Mouse (Mus musculus): ENCODE data around the gene 4930470P17Rik. TPM values are rescaled to one million over a fixed set of nuclear protein-coding genes. Genes with fewer than 3 reads are reported as not detected.
"Not testable (repeated sequence)": the region's sequence is repeated elsewhere in the genome, so short reads cannot be mapped to it uniquely, and the experiment has no call there.

4930470P17Rik gene
- polyA plus RNA-seq, 1 experiment from 2014 or later, result not detected

- ATAC-seq (ENCODE audit: extremely low read depth, insufficient number of reproducible peaks, low FRiP score, low TSS enrichment); H3K4me1 ChIP-seq; H3K9ac ChIP-seq; H3K36me3 ChIP-seq; H3K4me2 ChIP-seq; H3K4me3 ChIP-seq; H3K27ac ChIP-seq (replicated peaks); H3K27me3 ChIP-seq (replicated peaks); H3K9me3 ChIP-seq: not testable (repeated sequence)
- WGBS, result 82% methylated on average over 1 of the region's 1 CpGs
Measured at GRCm38 (mm10) chr2:170624201-170624880, 22.5 kb upstream of the 4930470P17Rik start.

- Histone ChIP-seq H3K4me2 (no peak overlapping the region), H3K36me3 (no peaks in the 10 kb centered on the region), H3K4me1 (no peaks in the 10 kb centered on the region), H3K27ac (replicated peaks) (no peak overlapping the region), H3K4me3 (no peak overlapping the region), H3K9me3 (no peaks in the 10 kb centered on the region), H3K9ac (no peak overlapping the region), H3K27me3 (replicated peaks) (no peaks in the 10 kb centered on the region)
- WGBS, result 75% methylated on average over 13 of the region's 13 CpGs
- no peak; the same call in 1 of the 2 replicates for ATAC-seq (ENCODE audit: extremely low read depth, insufficient number of reproducible peaks, low FRiP score, low TSS enrichment)
Measured at GRCm38 (mm10) chr2:170622985-170623384, 21.2 kb upstream of the 4930470P17Rik start.

- no peaks in the 10 kb centered on the region for H3K9me3 ChIP-seq
- WGBS, result 79% methylated on average over 12 of the region's 12 CpGs
- no peak overlapping the region for H3K4me3 ChIP-seq
- no peak overlapping the region for H3K4me2 ChIP-seq
- H3K9ac ChIP-seq, result no peak overlapping the region
- H3K4me1 ChIP-seq, result no peaks in the 10 kb centered on the region
- H3K36me3 ChIP-seq, result no peaks in the 10 kb centered on the region
- no peak for ATAC-seq (ENCODE audit: extremely low read depth, insufficient number of reproducible peaks, low FRiP score, low TSS enrichment)
- H3K27ac ChIP-seq (replicated peaks), result no peak overlapping the region
- no peaks in the 10 kb centered on the region for H3K27me3 ChIP-seq (replicated peaks)
Measured at GRCm38 (mm10) chr2:170618862-170619492, 17.2 kb upstream of the 4930470P17Rik start.

- H3K9ac ChIP-seq; H3K4me1 ChIP-seq; H3K36me3 ChIP-seq; H3K4me3 ChIP-seq; H3K4me2 ChIP-seq; H3K27me3 ChIP-seq (replicated peaks); H3K27ac ChIP-seq (replicated peaks); ATAC-seq (ENCODE audit: extremely low read depth, insufficient number of reproducible peaks, low FRiP score, low TSS enrichment); H3K9me3 ChIP-seq: not testable (repeated sequence)
- WGBS, result 72% methylated on average over 5 of the region's 5 CpGs
Measured at GRCm38 (mm10) chr2:170611794-170612193, 10.0 kb upstream of the 4930470P17Rik start.

GRCm38 (mm10) chr2:170601171-170601570, 646 bp downstream of the 4930470P17Rik start:
- no peak overlapping the region for H3K9ac ChIP-seq
- no peak overlapping the region for H3K4me3 ChIP-seq
- no peaks in the 10 kb centered on the region for H3K4me1 ChIP-seq
- H3K9me3 ChIP-seq, result no peaks in the 10 kb centered on the region
- H3K4me2 ChIP-seq, result no peak overlapping the region
- ATAC-seq (ENCODE audit: extremely low read depth, insufficient number of reproducible peaks, low FRiP score, low TSS enrichment), result no peak
- H3K27me3 ChIP-seq (replicated peaks), result no peaks in the 10 kb centered on the region
- no peaks in the 10 kb centered on the region for H3K36me3 ChIP-seq
- no peak overlapping the region for H3K27ac ChIP-seq (replicated peaks)
- 75% methylated on average over 5 of the region's 5 CpGs for WGBS

- WGBS, result 13% methylated on average over 2 of the region's 2 CpGs
- no peak overlapping the region for H3K4me3 ChIP-seq
- no peak overlapping the region for H3K9ac ChIP-seq
- H3K27ac ChIP-seq (replicated peaks), result no peak overlapping the region
- H3K4me2 ChIP-seq, result no peak overlapping the region
- no peaks in the 10 kb centered on the region for H3K4me1 ChIP-seq
- H3K27me3 ChIP-seq (replicated peaks), result no peaks in the 10 kb centered on the region
- peaks cover 7% of the 10 kb centered on the region; the same call in 1 of the 2 replicates for H3K9me3 ChIP-seq
- no peaks in the 10 kb centered on the region for H3K36me3 ChIP-seq
- ATAC-seq (ENCODE audit: extremely low read depth, insufficient number of reproducible peaks, low FRiP score, low TSS enrichment), result no peak
Measured at GRCm38 (mm10) chr2:170597586-170597985, 4.2 kb downstream of the 4930470P17Rik start.

GRCm38 (mm10) chr2:170596726-170597125, 5.1 kb downstream of the 4930470P17Rik start:
- no peak for ATAC-seq (ENCODE audit: extremely low read depth, insufficient number of reproducible peaks, low FRiP score, low TSS enrichment)
- no peak overlapping the region for H3K9ac ChIP-seq
- WGBS, result 0% methylated on average over 1 of the region's 1 CpGs

GRCm38 (mm10) chr2:170592161-170592560, 9.7 kb downstream of the 4930470P17Rik start:
- Histone ChIP-seq H3K27me3 (replicated peaks) (no peaks in the 10 kb centered on the region), H3K4me1 (peaks cover 8% of the 10 kb centered on the region; the same call in 1 of the 2 replicates), H3K27ac (replicated peaks) (no peak overlapping the region), H3K36me3 (no peaks in the 10 kb centered on the region), H3K4me3 (no peak overlapping the region), H3K9ac (no peak overlapping the region), H3K4me2 (no peak overlapping the region), H3K9me3 (peaks cover 7% of the 10 kb centered on the region; the same call in 1 of the 2 replicates)
- ATAC-seq (ENCODE audit: extremely low read depth, insufficient number of reproducible peaks, low FRiP score, low TSS enrichment), result no peak
- WGBS, result 81% methylated on average over 6 of the region's 6 CpGs

More at GRCm38 (mm10) chr2:170596726-170597125, 5.1 kb downstream of the 4930470P17Rik start:
- Histone ChIP-seq H3K4me1 (no peaks in the 10 kb centered on the region), H3K4me3 (no peak overlapping the region), H3K9me3 (peaks cover 7% of the 10 kb centered on the region; the same call in 1 of the 2 replicates), H3K27ac (replicated peaks) (no peak overlapping the region), H3K27me3 (replicated peaks) (no peaks in the 10 kb centered on the region), H3K4me2 (no peak overlapping the region), H3K36me3 (no peaks in the 10 kb centered on the region)

GRCm38 (mm10) chr2:170588369-170588900, 13.4 kb downstream of the 4930470P17Rik start:
- Histone ChIP-seq H3K4me3 (no peak overlapping the region), H3K9ac (no peak overlapping the region), H3K9me3 (no peaks in the 10 kb centered on the region), H3K4me1 (peaks cover 12% of the 10 kb centered on the region), H3K36me3 (no peaks in the 10 kb centered on the region), H3K27ac (replicated peaks) (no peak overlapping the region), H3K4me2 (no peak overlapping the region), H3K27me3 (replicated peaks) (peaks cover 4% of the 10 kb centered on the region; the same call in 1 of the 2 replicates)
- ATAC-seq (ENCODE audit: extremely low read depth, insufficient number of reproducible peaks, low FRiP score, low TSS enrichment), result no peak
- WGBS, result 55% methylated on average over 9 of the region's 9 CpGs

- Histone ChIP-seq H3K36me3 (no peaks in the 10 kb centered on the region), H3K4me2 (no peak overlapping the region), H3K27ac (replicated peaks) (no peak overlapping the region), H3K27me3 (replicated peaks) (peaks cover 4% of the 10 kb centered on the region; the same call in 1 of the 2 replicates), H3K4me1 (peaks cover 12% of the 10 kb centered on the region), H3K9me3 (no peaks in the 10 kb centered on the region), H3K4me3 (no peak overlapping the region), H3K9ac (no peak overlapping the region)
- ATAC-seq (ENCODE audit: extremely low read depth, insufficient number of reproducible peaks, low FRiP score, low TSS enrichment), result no peak
- WGBS, result 89% methylated on average over 13 of the region's 13 CpGs
Measured at GRCm38 (mm10) chr2:170584678-170585077, 17.1 kb downstream of the 4930470P17Rik start.

- Histone ChIP-seq H3K4me3 (no peak overlapping the region), H3K4me2 (no peak overlapping the region), H3K27ac (replicated peaks) (no peak overlapping the region), H3K9ac (no peak overlapping the region), H3K36me3 (no peaks in the 10 kb centered on the region), H3K4me1 (no peaks in the 10 kb centered on the region), H3K9me3 (no peaks in the 10 kb centered on the region), H3K27me3 (replicated peaks) (peaks cover 4% of the 10 kb centered on the region; the same call in 1 of the 2 replicates)
- 74% methylated on average over 10 of the region's 10 CpGs for WGBS
- no peak for ATAC-seq (ENCODE audit: extremely low read depth, insufficient number of reproducible peaks, low FRiP score, low TSS enrichment)
Measured at GRCm38 (mm10) chr2:170579551-170579950, 22.3 kb downstream of the 4930470P17Rik start.

All from heart, embryonic 13.5 days (tissue).